Mouse (Mus musculus) midbrain, postnatal 0 days (tissue): Measurements from ENCODE around the gene Gorasp1. TPM values are rescaled to one million over a fixed set of nuclear protein-coding genes. Genes with fewer than 3 reads are reported as not detected.

ENCODE experiments used
- ATAC-seq: fragments of 200-750 bp; cut with Nextera tagmentation; 2 replicates; pipeline ENCODE4 v1.8.0; 2017; ENCODE audit warnings: moderate number of reproducible peaks, mild to moderate bottlenecking, moderate TSS enrichment, moderate library complexity; ENCODE audit not compliant: low FRiP score
- DNase-seq: peaks from one replicate; pipeline ENCODE4 v3.0.0-alpha.2; 2015; ENCODE audit warnings: low spot score
- H3K27ac ChIP-seq: fragments of 300-500 bp; sonication (generic); 2 replicates; pipeline ENCODE4 v1.5.1; 2014; ENCODE audit warnings: low read depth, mild to moderate bottlenecking, low read length, mixed read lengths
- H3K27me3 ChIP-seq: fragments of 300-500 bp; sonication (generic); 2 replicates; pipeline ENCODE4 v1.6.1; 2014; ENCODE audit warnings: low read length, control low read depth, mixed read lengths; ENCODE audit not compliant: insufficient read depth
- H3K36me3 ChIP-seq: fragments of 300-500 bp; sonication (generic); 2 replicates; pipeline ENCODE4 v1.6.1; 2014; ENCODE audit warnings: low read length, control low read depth, mixed read lengths; ENCODE audit not compliant: insufficient read depth
- H3K4me1 ChIP-seq: fragments of 300-500 bp; sonication (generic); 2 replicates; pipeline ENCODE4 v1.6.1; 2014; ENCODE audit warnings: mild to moderate bottlenecking, control low read depth, antibody characterized with exemption, low read length, mixed read lengths; ENCODE audit not compliant: insufficient read depth
- H3K4me2 ChIP-seq: fragments of 300-500 bp; sonication (generic); 2 replicates; pipeline ENCODE4 v1.6.1; 2014; ENCODE audit warnings: low read depth, mild to moderate bottlenecking, low read length, mixed read lengths; ENCODE audit not compliant: poor library complexity, severe bottlenecking
- H3K4me3 ChIP-seq: fragments of 300-500 bp; sonication (generic); 2 replicates; pipeline ENCODE4 v1.5.1; 2014; ENCODE audit warnings: low read depth, mild to moderate bottlenecking, low read length, moderate library complexity
- H3K9ac ChIP-seq: fragments of 300-500 bp; sonication (generic); replicated peaks from 2 replicates; pipeline ENCODE4 v1.6.1; 2014; ENCODE audit warnings: mild to moderate bottlenecking, low read length, moderate library complexity, mixed read lengths; ENCODE audit not compliant: poor library complexity, severe bottlenecking
- H3K9me3 ChIP-seq: fragments of 300-500 bp; sonication (generic); 2 replicates; pipeline ENCODE4 v1.6.1; 2016; ENCODE audit warnings: low read length, control low read depth
- CTCF ChIP-seq: IDR thresholded peaks from 2 replicates; pipeline ENCODE4 v1.5.1; 2016; ENCODE audit warnings: antibody characterized with exemption, mild to moderate bottlenecking
- WGBS: fragments of 180-500 bp; shearing (Covaris S2); extraction: QIAGEN DNeasy Blood & Tissue Kit; methylation state at CpG from one replicate; pipeline ENCODE4 v1.1.7; 2014; 5-methylcytosine and 5-hydroxymethylcytosine counted together
- polyA plus RNA-seq: library from polyadenylated mRNA; unstranded; fragments of >200 nt; fragmentation: Nextera tagmentation; extraction: Ambion mirVana; gene quantifications from 2 replicates; pipeline ENCODE4 v1.2.1, GENCODE M21; 2015
- total RNA-seq: library from RNA; depleted of rRNA; stranded (reverse); fragments of >200 nt; gene quantifications from 2 replicates; pipeline ENCODE4 v1.2.3, GENCODE M21; 2014; rRNA removed

Gorasp1 gene
- total and polyA plus RNA-seq, 2 experiments from 2014 or later, result 19.0 to 26.2 TPM

DNA sequence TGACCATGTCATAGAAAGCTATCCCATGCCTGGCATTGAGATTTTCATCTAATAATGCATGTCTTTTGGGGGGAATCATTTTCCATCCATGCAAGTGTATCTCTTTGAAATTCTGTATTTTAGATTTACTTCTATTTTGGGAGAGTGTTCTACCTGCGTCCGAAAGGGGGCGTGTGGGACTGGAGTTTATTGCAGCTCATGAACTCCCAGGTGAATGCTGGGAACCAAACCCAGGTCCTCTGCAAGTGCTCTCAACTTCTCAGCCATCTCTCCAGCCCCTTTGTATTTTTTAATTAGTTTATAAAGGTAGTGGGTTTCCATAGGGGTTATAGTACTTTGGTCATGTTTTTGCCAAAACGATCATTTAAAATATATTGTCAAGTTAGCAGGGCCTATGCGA is 43.5 kb downstream of the Gorasp1 start:
- WGBS, result 89% methylated on average over 5 of the region's 5 CpGs
- no peak overlapping the region for H3K27ac ChIP-seq
- 0 out of 2 replicates have a peak overlapping the region, but pooled peaks have one; percentile 84 for H3K9ac ChIP-seq

DNA sequence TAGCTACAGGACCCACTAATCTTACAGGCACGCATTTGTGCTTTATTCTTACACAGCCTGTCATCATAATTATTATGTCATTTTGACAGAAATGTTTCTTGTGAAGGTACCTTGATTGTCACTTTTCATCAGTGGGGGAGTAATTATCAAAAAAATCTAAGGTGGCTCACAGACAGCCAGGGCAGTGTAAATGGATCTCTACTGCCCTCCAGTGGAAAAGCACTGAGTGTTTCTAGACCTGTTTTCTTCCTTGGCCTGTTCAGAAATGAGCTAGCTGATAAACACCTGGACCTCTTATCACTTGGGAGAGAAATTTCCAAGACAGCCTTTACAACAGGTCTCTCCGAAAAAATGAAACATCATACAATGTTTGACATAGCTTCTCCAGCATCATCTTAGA is 46.7 kb downstream of the Gorasp1 start:
- H3K4me1 ChIP-seq, result peaks cover 3% of the 10 kb centered on the region; the same call in 1 of the 2 replicates
- peak; percentile 87 for TF ChIP-seq CTCF
- DNase-seq (peak; percentile 77), ATAC-seq (no peak)
- 43% methylated on average over 2 of the region's 2 CpGs for WGBS
- H3K9ac ChIP-seq, result no peak overlapping the region
- H3K27ac ChIP-seq, result no peak overlapping the region
- no peaks in the 10 kb centered on the region for H3K36me3 ChIP-seq
- no peak overlapping the region for H3K4me3 ChIP-seq
- no peaks in the 10 kb centered on the region for H3K27me3 ChIP-seq
- no peak overlapping the region for H3K4me2 ChIP-seq
- H3K9me3 ChIP-seq, result no peaks in the 10 kb centered on the region

More for the DNA sequence above, 43.5 kb downstream of the Gorasp1 start:
- ATAC-seq (no peak), DNase-seq (no peak)
- Histone ChIP-seq H3K36me3 (no peaks in the 10 kb centered on the region), H3K4me2 (peak overlapping the region; percentile 86), H3K27me3 (no peaks in the 10 kb centered on the region), H3K4me1 (peaks cover 9% of the 10 kb centered on the region; the same call in 1 of the 2 replicates), H3K9me3 (no peaks in the 10 kb centered on the region), H3K4me3 (peak overlapping the region; percentile 97; the same call in 1 of the 2 replicates)
- no peak for TF ChIP-seq CTCF

DNA sequence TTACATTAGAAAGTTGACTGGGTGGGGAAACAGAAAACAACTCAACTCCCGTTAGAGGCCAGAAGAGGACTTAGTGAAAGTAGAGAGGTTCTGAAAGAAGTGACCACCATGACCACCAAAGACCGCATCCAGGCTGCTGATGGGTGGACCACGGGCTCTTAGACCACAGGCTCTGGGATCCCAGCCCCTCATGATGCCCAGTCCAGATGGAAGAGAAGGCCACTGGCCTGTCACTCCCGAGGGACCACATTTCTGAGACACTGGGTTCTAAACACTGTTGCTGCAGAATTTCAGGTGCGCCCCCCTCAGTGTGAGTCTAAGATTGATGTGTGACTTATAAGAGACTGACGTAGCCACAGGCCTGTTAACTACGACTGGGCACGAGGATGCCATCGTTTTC is 47.9 kb downstream of the Gorasp1 start:
- no peak overlapping the region for H3K4me2 ChIP-seq
- 73% methylated on average over 9 of the region's 9 CpGs for WGBS
- H3K4me1 ChIP-seq, result no peaks in the 10 kb centered on the region
- H3K36me3 ChIP-seq, result no peaks in the 10 kb centered on the region
- no peaks in the 10 kb centered on the region for H3K27me3 ChIP-seq
- H3K4me3 ChIP-seq, result no peak overlapping the region
- TF ChIP-seq CTCF, result no peak
- H3K9me3 ChIP-seq, result no peaks in the 10 kb centered on the region
- ATAC-seq (no peak), DNase-seq (no peak)
- no peak overlapping the region for H3K27ac ChIP-seq
- H3K9ac ChIP-seq, result no peak overlapping the region

DNA sequence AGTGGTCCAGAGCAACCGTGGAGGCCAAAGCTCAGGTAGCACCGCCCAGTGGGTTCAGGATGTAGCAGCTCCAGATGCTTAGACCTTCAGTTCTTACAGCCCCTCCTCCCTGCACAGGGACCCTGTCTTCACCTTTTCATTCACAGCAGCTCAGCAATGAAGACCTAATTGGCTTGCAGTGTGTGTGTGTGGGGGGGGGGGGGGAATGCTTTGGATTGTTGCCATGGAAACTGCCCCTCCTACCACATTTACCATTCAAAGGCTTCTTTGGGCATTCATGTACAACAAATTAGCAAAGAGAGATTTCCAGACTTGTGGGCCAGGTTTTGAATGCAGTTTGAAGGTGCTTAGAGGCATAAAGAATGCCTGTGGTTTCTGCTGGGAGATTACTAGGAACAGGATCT is 48.5 kb downstream of the Gorasp1 start:
- 11% methylated on average over 2 of the region's 2 CpGs for WGBS
- no peaks in the 10 kb centered on the region for H3K4me1 ChIP-seq
- DNase-seq, result peak; percentile 19
- H3K4me3 ChIP-seq, result no peak overlapping the region
- no peak overlapping the region for H3K27ac ChIP-seq
- no peaks in the 10 kb centered on the region for H3K27me3 ChIP-seq
- no peak for ATAC-seq
- H3K9me3 ChIP-seq, result no peaks in the 10 kb centered on the region
- no peaks in the 10 kb centered on the region for H3K36me3 ChIP-seq
- TF ChIP-seq CTCF, result no peak
- H3K9ac ChIP-seq, result no peak overlapping the region
- H3K4me2 ChIP-seq, result no peak overlapping the region

DNA sequence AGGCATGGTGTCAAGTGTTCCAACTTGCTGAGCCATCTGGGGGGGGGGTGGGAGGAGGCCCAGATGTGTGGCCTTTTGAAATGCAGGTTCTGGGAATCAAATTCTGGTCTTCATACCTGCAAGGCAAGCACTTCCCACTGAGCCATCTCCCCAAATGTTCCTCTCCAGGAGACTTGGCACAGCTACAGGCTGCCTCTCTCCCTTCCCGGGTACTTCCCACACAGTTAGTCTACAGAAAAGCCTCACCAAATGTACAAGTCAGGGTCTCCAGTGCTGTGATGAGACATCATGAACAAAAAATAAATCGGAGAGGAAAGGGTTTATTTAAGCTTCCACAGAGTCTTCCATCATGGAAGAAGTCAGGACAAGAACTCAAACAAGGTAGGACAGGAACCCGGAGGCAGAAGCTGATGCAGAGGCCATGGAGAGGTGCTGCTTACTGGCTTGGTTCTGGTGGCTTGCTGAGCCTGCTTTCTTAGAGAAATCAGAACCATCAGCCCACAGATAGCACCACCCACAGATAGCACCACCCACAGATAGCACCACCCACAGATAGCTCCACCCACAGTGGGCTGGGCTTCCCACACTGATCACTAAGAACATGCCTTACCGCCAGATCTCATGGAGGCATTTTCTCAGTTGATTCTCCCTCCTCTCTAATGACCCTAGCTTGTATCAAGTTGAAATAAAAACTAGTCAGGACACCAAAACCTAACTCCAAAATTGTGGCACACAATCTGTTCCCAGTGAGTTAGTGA is 50.0 kb downstream of the Gorasp1 start:
- Histone ChIP-seq H3K36me3 (no peaks in the 10 kb centered on the region), H3K4me3 (no peak overlapping the region), H3K4me2 (no peak overlapping the region), H3K27me3 (no peaks in the 10 kb centered on the region), H3K9me3 (no peaks in the 10 kb centered on the region), H3K9ac (no peak overlapping the region), H3K4me1 (no peaks in the 10 kb centered on the region), H3K27ac (no peak overlapping the region)
- 81% methylated on average over 4 of the region's 4 CpGs for WGBS
- ATAC-seq (no peak), DNase-seq (no peak)
- TF ChIP-seq CTCF, result no peak

Other genes with a start within 250 kb of the Gorasp1 start
- not detected in 2 replicates for gene Scn10a, start 218.2 kb downstream of the Gorasp1 start, total RNA-seq
- gene Scn10a, start 218.2 kb downstream of the Gorasp1 start, polyA plus RNA-seq, result not detected in 2 replicates
- 0.47 and 0.60 TPM in 2 replicates for gene Scn11a, start 112.1 kb downstream of the Gorasp1 start, total RNA-seq
- 0.27 and 0.35 TPM in 2 replicates for gene Scn11a, start 112.1 kb downstream of the Gorasp1 start, polyA plus RNA-seq
- 53.0 and 75.3 TPM in 2 replicates for gene Wdr48, start 42.7 kb downstream of the Gorasp1 start, total RNA-seq
- gene Wdr48, start 42.7 kb downstream of the Gorasp1 start, polyA plus RNA-seq, result 48.8 and 49.5 TPM in 2 replicates
- gene Ttc21a, start within 50 bp of the Gorasp1 start, total RNA-seq, result 4.6 and 4.9 TPM in 2 replicates
- gene Ttc21a, start within 50 bp of the Gorasp1 start, polyA plus RNA-seq, result 1.1 and 1.4 TPM in 2 replicates
- gene Csrnp1, start 47.1 kb upstream of the Gorasp1 start, total RNA-seq, result 1.7 and 1.9 TPM in 2 replicates
- gene Csrnp1, start 47.1 kb upstream of the Gorasp1 start, polyA plus RNA-seq, result 0.91 and 1.1 TPM in 2 replicates
- gene Xirp1, start 86.0 kb upstream of the Gorasp1 start, total RNA-seq, result 0.05 TPM in 1 of 2 replicates, not detected in the other
- gene Xirp1, start 86.0 kb upstream of the Gorasp1 start, polyA plus RNA-seq, result not detected in 2 replicates
- 12.6 and 19.3 TPM in 2 replicates for gene Cx3cr1, start 132.3 kb upstream of the Gorasp1 start, total RNA-seq
- gene Cx3cr1, start 132.3 kb upstream of the Gorasp1 start, polyA plus RNA-seq, result 6.8 and 9.0 TPM in 2 replicates
- not detected in 2 replicates for gene Ccr8, start 154.5 kb upstream of the Gorasp1 start, total RNA-seq
- gene Ccr8, start 154.5 kb upstream of the Gorasp1 start, polyA plus RNA-seq, result not detected in 2 replicates
- 46.6 and 60.0 TPM in 2 replicates for gene Slc25a38, start 172.8 kb upstream of the Gorasp1 start, total RNA-seq
- 35.3 and 37.8 TPM in 2 replicates for gene Slc25a38, start 172.8 kb upstream of the Gorasp1 start, polyA plus RNA-seq
- gene Rpsa, start 190.1 kb upstream of the Gorasp1 start, total RNA-seq, result 1,524 and 1,627 TPM in 2 replicates
- 876 and 966 TPM in 2 replicates for gene Rpsa, start 190.1 kb upstream of the Gorasp1 start, polyA plus RNA-seq
- gene Mobp, start 212.1 kb upstream of the Gorasp1 start, total RNA-seq, result 1.4 TPM in 1 of 2 replicates, not detected in the other
- 0.15 and 0.16 TPM in 2 replicates for gene Mobp, start 212.1 kb upstream of the Gorasp1 start, polyA plus RNA-seq